Mouse (Mus musculus): ENCODE measurements around the gene Srm. TPM values are rescaled to one million over a fixed set of nuclear protein-coding genes. Genes with fewer than 3 reads are reported as not detected.

Gene Srm
- total RNA-seq (2015) (228 and 250 TPM in 2 replicates), total RNA-seq (2017) (55.7 and 60.8 TPM in 2 replicates)

DNA sequence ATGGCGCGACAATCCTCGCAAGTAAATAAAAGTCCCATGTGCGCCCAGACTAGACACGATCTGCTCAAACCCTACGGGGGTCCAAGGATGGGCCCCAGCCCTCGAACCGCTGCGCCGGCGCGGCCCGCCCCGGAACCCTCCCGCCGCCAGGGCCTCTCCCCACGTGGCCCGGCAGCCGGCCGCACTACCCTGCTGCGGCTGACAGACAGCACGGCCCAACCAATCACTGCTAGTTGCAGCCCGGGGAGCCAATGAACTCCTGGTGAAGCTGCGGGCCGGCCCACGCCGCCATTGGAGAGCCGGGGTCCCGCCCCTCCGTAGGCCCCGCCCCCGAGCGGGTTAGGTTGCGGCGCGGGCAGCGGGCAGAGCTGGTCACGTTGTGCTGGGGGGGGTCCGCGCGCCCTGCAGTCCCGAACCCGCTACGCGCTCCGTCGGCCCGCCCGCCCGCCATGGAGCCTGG is at the start of gene Srm:
TSS of gene Srm (plus strand) at position 333 of the 460 bp plus-strand sequence.
- ATAC-seq (replicated peaks; ENCODE audit: poor library complexity) = peak; percentile 85

DNA sequence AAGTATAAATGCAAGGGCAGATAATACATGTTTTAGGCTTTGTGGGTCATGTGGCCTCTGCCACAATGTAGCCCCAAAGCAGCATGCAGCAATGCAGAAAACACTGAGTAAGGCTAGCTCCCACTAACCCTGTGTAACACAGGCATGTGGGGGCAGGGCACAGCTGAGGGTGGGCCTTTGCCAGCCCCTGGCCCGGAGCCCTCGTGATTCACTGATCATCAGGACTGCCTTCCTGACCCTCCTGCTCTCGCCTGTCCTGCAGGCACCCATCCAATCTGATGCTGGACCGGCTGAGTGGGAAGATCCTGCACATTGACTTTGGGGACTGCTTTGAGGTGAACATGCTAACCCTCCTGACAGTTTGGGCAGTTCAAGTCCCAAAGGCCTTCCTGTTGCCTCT is 42.2 kb upstream of the Srm start:
- ATAC-seq (replicated peaks; ENCODE audit: poor library complexity) = no peak

DNA sequence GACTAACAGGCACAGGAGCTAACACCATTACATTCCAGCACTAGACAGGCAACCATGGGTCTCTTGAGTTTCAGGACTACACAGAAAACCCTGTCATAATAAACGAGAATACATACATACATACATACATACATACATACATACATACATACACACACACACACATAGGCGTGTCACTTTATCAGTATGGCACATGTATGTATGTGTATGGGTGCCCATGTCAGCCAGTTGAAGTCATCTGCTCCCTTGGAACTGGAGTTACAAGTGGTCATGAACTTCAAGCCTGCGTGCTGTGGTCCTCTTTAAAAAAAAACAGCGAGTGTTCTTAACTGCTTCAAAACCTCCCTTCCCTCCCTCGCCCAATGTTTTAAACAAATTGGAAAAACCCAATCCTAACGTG is 33.5 kb upstream of the Srm start:
- no peak; the same call in 1 of the 2 replicates for ATAC-seq (replicated peaks; ENCODE audit: poor library complexity)

DNA sequence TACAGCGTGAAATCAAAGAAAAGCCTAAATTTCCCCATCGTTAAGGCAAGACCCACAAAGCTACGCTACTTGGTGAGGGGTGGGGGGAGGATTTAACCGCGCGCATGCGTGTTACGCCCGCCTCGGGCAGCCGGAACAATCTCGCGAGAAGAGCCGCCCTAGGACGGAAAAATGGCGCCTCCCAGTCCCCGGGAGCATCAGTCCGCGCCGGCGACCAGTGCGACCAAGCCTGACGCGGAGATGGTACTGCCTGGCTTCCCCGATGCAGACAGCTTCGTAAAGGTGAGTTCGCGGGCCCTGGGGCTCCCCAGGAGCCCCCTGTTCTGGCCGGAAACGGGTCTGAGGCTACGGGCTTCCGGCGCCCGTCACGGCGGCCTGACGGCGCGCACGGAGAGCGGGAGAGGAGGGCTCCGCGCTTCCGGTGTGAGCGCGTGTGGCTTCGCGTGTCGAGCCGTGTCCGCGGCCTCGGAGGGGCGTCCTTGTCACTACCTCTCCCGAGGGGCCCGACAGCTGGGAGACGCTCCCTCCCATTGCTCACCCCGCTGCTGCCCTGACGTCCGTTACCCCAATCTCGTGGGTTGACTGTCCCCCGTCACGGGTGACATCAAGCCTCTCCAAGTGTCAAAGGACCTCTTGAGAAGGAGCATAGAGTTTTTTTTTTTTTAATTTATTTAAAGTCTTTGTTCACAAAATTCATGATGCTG is 32.9 kb upstream of the Srm start, which contains the start of gene Exosc10:
TSS of gene Exosc10 (plus strand) at position 133 of the 704 bp plus-strand sequence.
- ATAC-seq (replicated peaks; ENCODE audit: poor library complexity) = peak; percentile 91

DNA sequence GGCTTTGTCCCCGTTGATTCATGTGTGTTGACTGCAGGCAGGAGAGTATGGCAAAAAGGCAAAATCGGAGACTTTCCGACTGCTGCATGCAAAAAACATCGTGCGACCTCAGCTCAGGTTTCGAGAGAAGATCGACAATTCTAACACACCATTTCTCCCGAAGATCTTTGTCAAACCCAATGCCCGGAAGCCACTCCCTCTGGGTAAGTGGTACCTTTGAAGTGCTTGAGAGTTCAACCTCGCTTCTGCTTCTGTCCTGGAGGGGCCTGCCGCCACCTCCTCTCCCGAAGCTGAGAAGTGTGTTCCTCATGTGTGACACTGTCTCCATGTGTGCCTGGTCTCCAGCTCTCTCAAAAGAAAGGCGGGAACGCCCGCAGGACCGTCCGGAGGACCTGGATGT is 28.6 kb upstream of the Srm start:
- ATAC-seq (replicated peaks; ENCODE audit: poor library complexity) = no peak

DNA sequence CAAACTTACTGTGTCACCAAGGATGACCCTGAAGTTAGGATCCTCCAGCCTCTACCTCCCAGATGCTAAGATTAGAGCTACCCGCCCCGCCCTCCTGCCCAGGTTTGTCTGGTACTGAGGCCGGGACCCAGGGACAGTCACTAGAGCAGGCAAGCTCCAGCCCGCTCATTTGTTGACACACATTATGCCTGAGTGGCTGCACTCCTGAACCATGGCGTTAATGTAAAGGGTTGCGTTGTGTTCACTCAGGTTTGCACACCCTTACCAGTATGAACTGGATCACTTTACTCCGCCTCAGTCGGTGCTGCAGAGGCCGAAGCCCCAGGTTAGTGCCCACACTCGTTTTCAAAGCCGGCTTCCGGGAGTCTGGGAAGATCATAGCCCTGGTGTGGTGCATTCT is 27.7 kb upstream of the Srm start:
- no peak for ATAC-seq (replicated peaks; ENCODE audit: poor library complexity)

DNA sequence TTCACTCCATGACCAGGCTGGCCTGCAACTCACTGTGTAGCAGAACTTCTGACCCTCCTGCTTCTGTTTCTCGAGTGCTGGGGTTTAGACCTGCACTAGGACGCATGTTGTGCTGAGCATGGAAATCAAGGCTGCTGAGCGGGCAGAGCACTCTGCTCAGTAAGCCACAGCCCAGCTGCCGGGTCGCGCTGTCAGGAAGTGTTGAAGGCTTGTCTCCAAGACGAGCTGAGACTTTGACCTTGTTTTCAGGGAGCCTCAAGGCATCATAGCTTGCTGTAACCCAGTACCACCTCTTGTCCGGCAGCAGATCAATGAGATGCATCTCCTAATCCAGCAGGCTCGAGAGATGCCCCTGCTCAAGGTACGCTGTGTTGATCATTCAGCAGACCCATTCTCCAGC is 21.2 kb upstream of the Srm start:
- no peak for ATAC-seq (replicated peaks; ENCODE audit: poor library complexity)

DNA sequence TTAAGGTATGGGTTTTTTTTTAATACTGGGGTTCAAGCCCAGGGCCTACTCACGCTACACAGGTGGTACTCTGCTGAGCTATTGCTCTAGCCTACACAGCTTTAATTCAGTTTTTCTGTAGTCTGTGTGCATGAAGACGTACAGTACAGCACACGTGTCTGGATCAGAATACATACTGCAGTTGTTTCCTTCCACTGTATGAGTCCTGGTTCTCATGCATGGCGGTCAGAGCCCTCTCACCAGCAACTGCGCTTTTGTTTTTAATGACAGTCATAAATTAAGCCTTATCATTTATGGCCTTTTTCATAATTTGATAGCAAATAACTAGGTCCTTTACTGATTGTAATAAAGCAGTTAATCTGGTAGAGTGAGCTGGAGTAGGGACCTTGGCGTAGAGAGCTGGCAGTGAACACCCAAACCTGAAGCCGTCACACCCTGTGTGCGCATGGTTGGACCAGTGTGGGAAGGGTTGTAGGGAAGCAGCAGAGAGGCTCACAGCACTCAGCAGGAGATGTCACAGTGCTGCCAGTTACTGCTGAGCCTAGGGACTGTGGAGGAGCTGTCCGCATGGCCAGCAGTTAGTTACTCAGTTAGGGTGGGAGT is 20.5 kb upstream of the Srm start:
- no peak for ATAC-seq (replicated peaks; ENCODE audit: poor library complexity)

DNA sequence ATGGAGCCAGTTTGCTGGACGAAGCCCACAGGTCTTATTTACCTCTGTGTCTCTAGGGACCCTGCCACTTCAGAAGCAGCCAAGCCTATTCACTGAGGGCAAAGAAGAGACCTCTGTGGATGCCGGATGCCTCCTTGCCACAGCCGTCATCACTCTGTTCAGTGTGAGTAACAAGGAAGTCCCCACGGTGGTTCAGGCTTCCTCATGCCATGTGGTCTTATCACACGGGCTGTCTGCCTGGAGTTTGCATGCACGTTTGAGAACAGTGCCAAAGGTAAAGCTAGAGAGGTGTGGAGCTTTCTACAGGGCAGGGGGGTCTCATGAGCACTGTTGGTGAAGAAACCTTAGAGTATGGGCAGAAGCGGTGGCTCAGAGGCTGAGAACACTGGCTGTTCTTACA is 18.1 kb upstream of the Srm start:
- no peak for ATAC-seq (replicated peaks; ENCODE audit: poor library complexity)

DNA sequence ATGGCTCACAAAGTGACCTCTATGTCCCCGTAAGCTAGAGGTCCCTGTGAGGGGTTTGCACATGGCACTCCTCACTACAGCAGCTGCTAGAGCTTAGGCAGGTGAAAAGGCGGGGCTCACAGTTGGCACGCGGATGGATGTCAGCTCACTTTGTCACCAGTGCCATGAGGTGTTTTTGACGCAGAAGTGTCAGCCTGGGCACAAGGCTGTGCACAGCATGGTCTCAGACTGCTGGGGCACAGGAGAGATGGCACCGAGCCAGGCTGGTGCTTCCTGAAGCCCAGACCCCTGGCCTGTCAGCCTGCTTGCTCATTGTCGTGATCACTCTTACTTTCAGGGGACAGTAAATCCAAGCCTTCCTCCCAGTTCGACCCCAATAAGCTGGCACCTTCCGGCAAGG is 10.5 kb upstream of the Srm start:
- ATAC-seq (replicated peaks; ENCODE audit: poor library complexity) = no peak

DNA sequence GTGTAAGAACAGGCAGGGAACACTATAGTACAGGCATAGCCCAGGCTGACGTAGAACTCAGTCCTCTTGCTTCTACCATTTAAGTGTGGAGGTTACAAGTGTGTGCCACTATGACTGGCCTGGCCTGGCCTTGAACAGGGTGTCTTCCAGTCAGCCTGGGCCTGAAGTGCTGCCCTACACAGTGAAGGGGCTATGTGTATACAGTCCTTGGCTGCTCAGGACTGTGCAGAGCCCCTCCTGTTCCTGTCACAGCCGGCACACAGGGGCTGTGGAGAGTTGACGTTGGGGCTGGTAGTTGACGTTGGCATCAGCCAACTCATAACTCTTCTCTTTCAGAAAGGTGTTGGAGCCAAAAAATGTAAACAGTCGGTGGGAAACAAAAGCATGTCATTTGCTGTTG is 9.9 kb upstream of the Srm start:
- ATAC-seq (replicated peaks; ENCODE audit: poor library complexity) = no peak

DNA sequence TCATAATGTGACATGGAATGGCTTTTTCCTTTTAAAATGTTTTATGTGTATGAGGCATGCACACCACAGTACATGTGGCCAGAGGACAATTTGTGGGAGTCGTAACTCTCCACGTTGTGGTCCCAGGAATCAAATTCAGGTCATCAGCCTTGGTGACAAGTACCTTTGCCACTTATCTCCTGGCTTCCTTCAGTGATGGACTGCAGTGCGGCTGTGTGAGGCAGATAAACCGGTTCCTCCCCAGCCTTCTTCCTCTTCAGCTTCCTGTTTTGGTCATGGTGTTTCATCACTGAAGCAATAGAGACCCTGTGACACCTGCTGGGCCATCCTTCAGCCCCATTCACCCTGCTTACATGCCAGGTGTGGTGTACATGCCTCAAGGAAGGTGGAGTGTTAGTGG is 8.0 kb upstream of the Srm start:
- ATAC-seq (replicated peaks; ENCODE audit: poor library complexity) = peak; percentile 89

DNA sequence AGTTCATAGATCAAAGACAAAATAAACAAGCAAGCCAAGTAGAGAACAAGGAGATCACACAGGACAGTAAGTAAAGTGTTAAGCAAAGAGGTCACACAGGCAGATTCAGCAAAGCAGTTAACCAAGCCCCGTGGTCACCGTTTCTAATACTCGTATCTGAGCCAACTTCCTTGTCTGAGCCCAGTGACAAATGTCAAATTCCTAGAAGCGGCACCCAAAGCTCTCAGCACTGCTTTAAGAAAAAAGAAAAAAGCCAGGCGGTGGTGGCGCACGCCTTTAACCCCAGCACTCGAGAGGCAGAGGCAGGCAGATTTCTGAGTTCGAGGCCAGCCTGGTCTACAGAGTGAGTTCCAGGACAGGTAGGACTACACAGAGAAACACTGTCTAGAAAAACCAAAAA is 4.7 kb upstream of the Srm start:
- no peak for ATAC-seq (replicated peaks; ENCODE audit: poor library complexity)

DNA sequence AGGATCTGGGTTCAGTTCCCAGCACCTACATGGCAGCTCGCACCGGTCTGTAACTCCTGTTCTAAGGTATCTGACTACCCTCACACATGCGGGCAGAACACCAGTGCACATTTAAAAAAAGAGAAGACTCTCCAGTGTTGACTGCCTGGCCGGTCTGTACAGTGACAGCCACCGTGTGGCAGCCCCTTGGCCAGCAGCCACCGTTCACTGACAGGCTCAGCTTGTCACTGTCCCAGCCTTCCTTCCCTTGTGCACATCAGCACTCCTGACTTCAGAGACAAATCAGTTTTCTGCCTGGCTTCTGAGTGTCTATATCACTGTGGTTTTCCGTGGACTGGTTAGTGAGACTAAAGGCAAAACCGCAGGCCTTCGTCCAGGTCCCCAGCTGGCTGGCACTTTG is 2.5 kb upstream of the Srm start:
- ATAC-seq (replicated peaks; ENCODE audit: poor library complexity) = 0 out of 2 replicates have a peak, but pooled peaks have one; percentile 7

DNA sequence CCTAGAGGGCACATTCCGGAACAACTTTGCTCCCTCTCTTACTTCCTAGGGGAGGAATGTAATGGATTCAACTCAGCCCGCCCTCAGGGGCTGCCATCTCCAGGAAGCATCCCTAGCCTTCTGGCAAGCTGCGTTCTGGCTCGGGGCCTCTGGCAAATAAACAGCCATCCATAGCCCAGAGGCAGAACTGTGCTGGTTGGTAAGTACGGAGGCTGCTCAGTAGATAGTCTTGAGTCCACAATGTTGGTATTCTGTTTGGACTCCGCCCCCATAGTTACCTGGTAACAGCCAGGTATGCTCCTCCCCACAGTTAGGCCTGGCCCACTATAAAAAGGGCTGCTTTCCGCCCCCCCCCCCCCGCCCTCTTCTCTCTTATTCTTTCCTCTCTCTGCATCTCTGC is 1.7 kb upstream of the Srm start:
- no peak for ATAC-seq (replicated peaks; ENCODE audit: poor library complexity)

DNA sequence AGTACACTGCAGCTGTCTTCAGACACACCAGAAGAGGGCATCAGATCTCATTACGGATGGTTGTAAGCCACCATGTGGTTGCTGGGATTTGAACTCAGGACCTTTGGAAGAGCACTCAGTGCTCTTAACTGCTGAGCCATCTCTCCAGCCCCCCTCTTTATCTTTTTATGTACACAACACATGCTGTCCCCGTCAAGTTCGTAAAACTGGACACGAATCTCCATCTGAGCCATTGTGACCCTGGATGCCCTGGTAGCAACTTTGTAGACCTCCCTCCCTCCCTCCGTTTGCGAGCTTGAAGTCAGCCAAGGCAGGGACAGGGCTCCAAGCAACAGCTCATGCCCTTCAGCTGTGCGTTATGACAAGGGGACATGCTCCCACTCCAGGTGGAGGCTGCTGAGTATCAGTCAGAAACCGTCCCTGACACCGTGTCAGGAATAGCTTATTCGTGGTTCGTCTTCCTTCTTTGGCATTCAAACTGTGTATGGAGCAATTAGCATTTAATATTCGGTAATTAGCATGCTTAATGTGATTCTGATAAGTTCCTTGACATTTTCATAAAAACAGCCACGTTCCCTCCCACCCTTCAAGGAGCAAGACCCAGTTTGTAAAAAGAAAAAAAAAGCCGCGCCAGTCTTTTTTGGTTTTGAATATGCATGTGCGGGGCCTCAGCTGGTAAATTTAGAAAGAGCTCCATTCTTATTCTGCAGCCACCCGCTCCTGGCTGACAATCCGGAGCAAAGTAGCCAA is 707 bp upstream of the Srm start:
- ATAC-seq (replicated peaks; ENCODE audit: poor library complexity) = peak; percentile 26

DNA sequence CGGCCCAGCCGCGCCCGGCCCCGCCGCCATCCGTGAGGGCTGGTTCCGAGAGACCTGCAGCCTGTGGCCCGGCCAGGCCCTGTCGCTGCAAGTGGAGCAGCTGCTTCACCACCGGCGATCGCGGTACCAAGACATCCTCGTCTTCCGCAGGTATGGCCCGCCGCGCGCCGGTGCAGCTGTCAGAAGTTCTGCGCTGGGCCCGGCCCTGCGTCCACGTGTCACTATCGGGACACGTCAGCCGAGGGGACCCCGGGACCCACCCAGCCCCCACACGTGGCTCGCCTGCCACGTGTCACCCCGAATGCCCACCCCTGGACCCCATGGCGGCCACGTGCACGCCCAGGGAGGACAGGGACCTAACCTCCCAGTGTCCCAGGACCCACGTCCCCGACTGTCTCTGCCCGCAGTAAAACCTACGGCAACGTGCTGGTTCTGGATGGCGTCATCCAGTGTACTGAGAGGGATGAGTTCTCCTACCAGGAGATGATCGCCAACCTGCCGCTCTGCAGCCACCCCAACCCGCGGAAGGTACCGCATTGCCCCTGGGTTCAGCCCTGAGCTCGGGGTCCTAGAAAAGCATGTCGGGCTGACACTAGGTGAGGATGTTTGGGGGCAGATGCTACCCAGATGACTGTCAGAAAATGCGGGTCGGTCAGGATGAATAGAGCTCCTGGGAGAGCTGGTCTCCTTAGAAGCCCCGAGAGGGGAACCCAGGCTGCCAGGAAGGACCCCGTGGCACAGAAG is 506 bp downstream of the Srm start:
- peak; percentile 17 for ATAC-seq (replicated peaks; ENCODE audit: poor library complexity)

DNA sequence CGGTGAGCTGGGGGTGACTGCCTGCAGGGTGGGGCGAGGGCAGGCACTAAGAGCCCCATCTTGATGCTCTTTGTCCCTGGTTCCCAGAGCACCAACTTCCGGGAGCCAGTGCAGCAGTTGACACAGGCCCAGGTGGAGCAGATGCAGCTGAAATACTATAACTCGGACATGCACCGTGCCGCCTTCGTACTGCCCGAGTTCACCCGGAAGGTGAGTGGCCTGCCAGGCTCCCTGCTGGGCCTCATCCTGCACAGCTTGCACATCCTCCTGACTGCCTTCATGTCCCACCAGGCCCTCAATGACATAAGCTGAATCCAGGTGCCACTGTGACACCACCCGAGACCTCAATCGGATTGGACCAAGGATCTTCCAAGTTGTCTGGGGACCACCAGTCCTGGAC is 2.7 kb downstream of the Srm start:
- ATAC-seq (replicated peaks; ENCODE audit: poor library complexity) = no peak

DNA sequence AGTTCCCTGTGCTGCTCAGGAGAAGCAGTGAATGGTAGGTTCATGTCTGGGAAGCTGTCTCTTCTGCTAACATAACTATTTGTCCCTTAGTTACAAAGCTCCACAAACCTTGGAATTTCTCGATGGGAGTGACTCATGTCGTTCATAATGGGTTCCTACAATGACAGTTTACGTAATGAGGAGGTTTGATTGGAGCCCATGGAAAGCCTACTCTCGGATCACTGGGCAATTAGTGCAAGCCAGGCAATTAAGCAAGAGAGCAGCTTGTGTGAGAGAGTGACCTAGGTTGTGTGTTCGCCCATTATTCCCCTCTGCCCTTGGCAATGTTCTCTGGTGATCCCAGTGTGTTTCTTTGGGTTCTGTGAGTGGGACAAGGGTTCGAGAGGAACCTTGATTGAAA is 4.6 kb downstream of the Srm start:
- no peak for ATAC-seq (replicated peaks; ENCODE audit: poor library complexity)

DNA sequence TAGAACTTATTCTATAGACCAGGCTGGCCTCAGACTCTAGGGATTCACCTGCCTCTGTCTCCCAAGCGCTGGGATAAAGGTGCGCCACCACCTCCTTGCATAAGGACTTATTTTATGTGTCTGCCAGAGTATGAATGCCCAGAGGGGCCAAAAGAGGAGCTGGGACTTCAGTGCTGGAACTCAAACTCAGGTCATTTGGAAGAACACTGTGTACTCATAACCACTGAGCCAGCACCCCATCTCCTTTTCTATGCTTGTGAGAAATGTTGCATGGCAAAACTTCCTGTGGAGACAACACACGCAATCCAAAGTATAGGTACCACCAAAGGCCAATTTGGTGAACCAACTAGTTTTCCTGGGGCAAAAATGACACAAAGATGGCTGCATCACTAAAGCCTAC is 5.4 kb downstream of the Srm start:
- ATAC-seq (replicated peaks; ENCODE audit: poor library complexity) = no peak

DNA sequence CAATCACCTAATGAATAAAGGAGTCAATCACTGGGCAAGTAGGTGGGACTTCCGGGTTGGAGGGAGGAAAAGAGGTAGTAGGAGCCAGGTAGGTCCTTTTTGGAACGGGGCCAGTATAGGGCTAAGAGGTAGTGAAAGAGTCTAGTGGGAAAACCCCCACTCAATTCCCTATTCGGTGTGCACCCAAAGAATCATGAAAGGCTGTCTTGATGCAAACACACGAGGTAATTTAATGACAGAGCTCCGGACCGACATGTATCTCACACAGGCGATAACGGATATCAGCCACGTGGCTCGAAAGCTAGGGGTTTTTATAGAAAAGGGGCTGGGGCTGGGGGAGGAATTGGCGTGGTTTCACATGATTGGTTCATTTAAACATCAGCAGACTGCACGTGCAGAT is 7.5 kb downstream of the Srm start:
- ATAC-seq (replicated peaks; ENCODE audit: poor library complexity) = no peak
